Mouse (Mus musculus): Measurements from ENCODE around the gene Mapk14. TPM values are rescaled to one million over a fixed set of nuclear protein-coding genes. Genes with fewer than 3 reads are reported as not detected.
A peak's percentile ranks its signal among the peaks of the same experiment; 100 is the strongest.

Gene Mapk14
- total and polyA plus RNA-seq, 3 experiments: 22.6 to 59.8 (median 27.6) TPM

DNA sequence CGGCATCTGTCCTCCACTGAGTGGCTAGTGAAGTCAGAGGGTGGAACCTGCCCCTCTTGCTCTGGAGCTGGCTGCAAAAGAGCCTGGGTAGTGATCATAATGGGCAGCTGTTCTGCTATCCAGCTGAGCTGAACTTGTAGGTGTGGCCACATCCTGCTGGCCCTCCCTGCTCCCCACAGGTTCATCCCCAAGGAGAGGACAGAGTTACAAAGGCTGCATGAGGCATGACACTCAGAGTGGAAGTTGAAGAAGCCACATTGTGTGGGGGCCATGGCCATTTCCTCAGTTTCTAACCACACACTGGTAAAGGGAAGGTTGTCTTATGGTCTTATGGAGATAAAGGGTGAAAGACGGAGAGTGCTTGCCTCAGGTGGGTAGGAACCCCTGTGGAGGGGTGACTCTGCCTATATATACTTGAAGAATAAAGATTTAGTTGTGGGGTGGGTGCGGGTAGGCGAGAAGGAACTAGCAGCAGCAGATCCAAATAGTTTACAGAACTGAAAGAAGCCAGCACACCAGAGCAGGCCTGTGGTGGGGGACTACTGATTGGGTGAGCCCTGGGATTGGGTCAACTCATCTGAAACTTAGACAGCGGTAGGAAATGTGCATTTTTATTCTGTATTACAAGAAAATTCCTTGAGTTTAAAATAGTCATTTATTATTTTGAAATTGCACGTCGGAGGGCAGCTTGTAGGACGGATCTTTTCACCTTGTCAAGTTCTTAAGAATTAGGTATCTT, 18.6 kb downstream of the Mapk14 start (continued):
- TF ChIP-seq MEF2A (IDR thresholded peaks at IDR 0.05; ENCODE audit: borderline replicate concordance, low read depth, low read length): peak; percentile 33; the same call in 1 of the 2 replicates
- no peak for TF ChIP-seq ZMIZ1 (IDR thresholded peaks at IDR 0.05; ENCODE audit: low read depth, low read length)
- no peak for TF ChIP-seq PAX5 (IDR thresholded peaks at IDR 0.05; ENCODE audit: low read length)
- TF ChIP-seq SIN3A (IDR thresholded peaks at IDR 0.05; ENCODE audit: low read length): peak; percentile 33
- 0 out of 2 replicates have a peak, but pooled peaks have one; percentile 4 for TF ChIP-seq JUN (IDR thresholded peaks at IDR 0.05; ENCODE audit: insufficient read depth, low read depth, low read length)
- no peak; the same call in 1 of the 2 replicates for TF ChIP-seq MYC (IDR thresholded peaks at IDR 0.05; ENCODE audit: low read depth, low read length)
- TF ChIP-seq KAT2A (IDR thresholded peaks at IDR 0.05; ENCODE audit: insufficient replicate concordance, low read length): no peak
- no peak for TF ChIP-seq MAFK (IDR thresholded peaks at IDR 0.05; ENCODE audit: insufficient replicate concordance, low read length)
- TF ChIP-seq CTCF (conservative IDR thresholded peaks at IDR 0.05 in 1 of 2, IDR thresholded peaks at IDR 0.05 in 1 of 2; ENCODE audit: low read depth in 2 of 2, low read length in 2 of 2): no peak
- no peak for TF ChIP-seq RAD21 (IDR thresholded peaks at IDR 0.05; ENCODE audit: low read depth, low read length)
- TF ChIP-seq JUND (conservative IDR thresholded peaks at IDR 0.05; ENCODE audit: low read depth, low read length): peak; percentile 57; the same call in 1 of the 2 replicates
- TF ChIP-seq CHD2 (IDR thresholded peaks at IDR 0.05; ENCODE audit: low read length): no peak; the same call in 1 of the 2 replicates
- TF ChIP-seq SMC3 (IDR thresholded peaks at IDR 0.05; ENCODE audit: low read depth, low read length): no peak

GRCm38 (mm10) chr17:28710291-28710688, 19.2 kb downstream of the Mapk14 start:
- Histone ChIP-seq H3K9me3 (replicated peaks; ENCODE audit: low read length) (peaks cover 3% of the 10 kb centered on the region), H3K27me3 (replicated peaks) (no peaks in the 10 kb centered on the region), H3K4me3 (replicated peaks in 1 of 3; ENCODE audit: low read depth in 2 of 3, low read length in 2 of 3, poor library complexity in 1 of 3) (peak overlapping the region in 2 of 3 experiments; percentile 8 to 30), H3K9ac (ENCODE audit: insufficient read depth, low read depth) (peak overlapping the region; percentile 25; the same call in 1 of the 2 replicates), H3K4me2 (ENCODE audit: insufficient read depth, low read depth, poor library complexity, severe bottlenecking) (peak overlapping the region; percentile 78; the same call in 1 of the 2 replicates), H3K36me3 (replicated peaks in 1 of 2; ENCODE audit: control insufficient read depth in 1 of 2, insufficient read depth in 1 of 2, low read length in 1 of 2) (peaks cover 14 to 35% of the 10 kb centered on the region in 2 experiments), H3K27ac (ENCODE audit: insufficient read depth, low read depth) (peak overlapping the region; percentile 75), H3K4me1 (ENCODE audit: control insufficient read depth in 1 of 2, insufficient read depth in 2 of 2) (peaks cover 16 to 73% of the 10 kb centered on the region in 2 experiments), H3K79me2 (replicated peaks; ENCODE audit: control insufficient read depth, extremely low read depth, insufficient read depth, poor library complexity, severe bottlenecking) (peaks cover 12% of the 10 kb centered on the region; the same call in 1 of the 2 replicates)
- no peak for DNase-seq (ENCODE audit: extremely low read depth)
- in situ Hi-C loops (cut with MboI; ENCODE audit: low pct_ligation_motif_present, low pct_unique_long_range_greater_than_20kb, low sequenced_read_pairs) (no loop called here), dilution Hi-C loops (cut with MboI; ENCODE audit: extremely low pct_ligation_motif_present, extremely low pct_unique_long_range_greater_than_20kb, low sequenced_read_pairs) (no loop called here)
- TF ChIP-seq MEF2A (IDR thresholded peaks at IDR 0.05; ENCODE audit: borderline replicate concordance, low read depth, low read length) (0 out of 2 replicates have a peak, but pooled peaks have one; percentile 4), MAZ (IDR thresholded peaks at IDR 0.05; ENCODE audit: low read depth, low read length) (no peak), MAX (IDR thresholded peaks at IDR 0.05; ENCODE audit: low read length) (peak; percentile 51; the same call in 1 of the 2 replicates), MXI1 (IDR thresholded peaks at IDR 0.05; ENCODE audit: low read depth, low read length) (peak; percentile 29)

- no peak for DNase-seq (ENCODE audit: extremely low read depth)
- Histone ChIP-seq H3K79me2 (replicated peaks; ENCODE audit: control insufficient read depth, extremely low read depth, insufficient read depth, poor library complexity, severe bottlenecking) (peaks cover 12% of the 10 kb centered on the region; the same call in 1 of the 2 replicates), H3K9me3 (replicated peaks; ENCODE audit: low read length) (peaks cover 3% of the 10 kb centered on the region), H3K4me3 (replicated peaks in 1 of 3; ENCODE audit: low read depth in 2 of 3, low read length in 2 of 3, poor library complexity in 1 of 3) (no peak overlapping the region), H3K27ac (ENCODE audit: insufficient read depth, low read depth) (no peak overlapping the region), H3K9ac (ENCODE audit: insufficient read depth, low read depth) (no peak overlapping the region), H3K4me2 (ENCODE audit: insufficient read depth, low read depth, poor library complexity, severe bottlenecking) (no peak overlapping the region), H3K27me3 (replicated peaks) (no peaks in the 10 kb centered on the region), H3K36me3 (replicated peaks in 1 of 2; ENCODE audit: control insufficient read depth in 1 of 2, insufficient read depth in 1 of 2, low read length in 1 of 2) (peaks cover 23 to 39% of the 10 kb centered on the region in 2 experiments), H3K4me1 (ENCODE audit: control insufficient read depth in 1 of 2, insufficient read depth in 2 of 2) (peaks cover 16 to 68% of the 10 kb centered on the region in 2 experiments)
- in situ Hi-C loops (cut with MboI; ENCODE audit: low pct_ligation_motif_present, low pct_unique_long_range_greater_than_20kb, low sequenced_read_pairs) (no loop called here), dilution Hi-C loops (cut with MboI; ENCODE audit: extremely low pct_ligation_motif_present, extremely low pct_unique_long_range_greater_than_20kb, low sequenced_read_pairs) (no loop called here)
- TF ChIP-seq SIN3A (IDR thresholded peaks at IDR 0.05; ENCODE audit: low read length) (no peak), USF1 (IDR thresholded peaks at IDR 0.05; ENCODE audit: low read depth, low read length) (no peak)
These were observed 20.1 kb downstream of the Mapk14 start for GRCm38 (mm10) chr17:28711237-28711636.

Measured in CH12.LX (cell line).